Mouse (Mus musculus): ENCODE measurements around the gene Ptprg.

- TF ChIP-seq CTCF (IDR thresholded peaks at IDR 0.05): no peak
- TF ChIP-seq POLR2A (IDR thresholded peaks at IDR 0.05; ENCODE audit: insufficient read depth, low read depth, low read length): no peak
- TF ChIP-seq EP300 (IDR thresholded peaks at IDR 0.05; ENCODE audit: insufficient read depth, low read depth, low read length): no peak
Observed at GRCm38 (mm10) chr14:12149529-12149928, 596.2 kb downstream of the Ptprg start.
